Mouse (Mus musculus) midbrain, embryonic 12.5 days (tissue): Measurements from ENCODE around the gene Sox5. TPM values are rescaled to one million over a fixed set of nuclear protein-coding genes. Genes with fewer than 3 reads are reported as not detected.

Source experiments
- ATAC-seq: fragments of 200-750 bp; cut with Nextera tagmentation; 2 replicates; pipeline ENCODE4 v1.8.0; 2017; ENCODE audit warnings: low read depth, moderate TSS enrichment, moderate library complexity; ENCODE audit not compliant: low FRiP score
- H3K27ac ChIP-seq: fragments of 300-500 bp; sonication (generic); replicated peaks from 2 replicates; pipeline ENCODE4 v1.5.1; 2016; ENCODE audit warnings: mild to moderate bottlenecking
- H3K27me3 ChIP-seq: fragments of 300-500 bp; sonication (generic); 2 replicates; pipeline ENCODE4 v1.6.1; 2016; ENCODE audit warnings: mild to moderate bottlenecking
- H3K36me3 ChIP-seq: fragments of 300-500 bp; sonication (generic); 2 replicates; pipeline ENCODE4 v1.6.1; 2016
- H3K4me1 ChIP-seq: fragments of 300-500 bp; sonication (generic); 2 replicates; pipeline ENCODE4 v1.6.1; 2016
- H3K4me2 ChIP-seq: fragments of 300-500 bp; sonication (generic); replicated peaks from 2 replicates; pipeline ENCODE4 v1.6.1; 2016; ENCODE audit warnings: mild to moderate bottlenecking, moderate library complexity
- H3K4me3 ChIP-seq: fragments of 300-500 bp; sonication (generic); 2 replicates; pipeline ENCODE4 v1.5.1; 2016; ENCODE audit warnings: mild to moderate bottlenecking
- H3K9ac ChIP-seq: fragments of 300-500 bp; sonication (generic); replicated peaks from 2 replicates; pipeline ENCODE4 v1.6.1; 2016; ENCODE audit warnings: mild to moderate bottlenecking, moderate library complexity
- H3K9me3 ChIP-seq: fragments of 300-500 bp; sonication (generic); 2 replicates; pipeline ENCODE4 v1.6.1; 2016; ENCODE audit warnings: mild to moderate bottlenecking
- WGBS: fragments of 180-500 bp; shearing (Covaris S2); methylation state at CpG from one replicate; pipeline ENCODE4 v1.1.7; 2016; 5-methylcytosine and 5-hydroxymethylcytosine counted together
- polyA plus RNA-seq: library from polyadenylated mRNA; unstranded; fragments of >200 nt; fragmentation: Nextera tagmentation; extraction: Ambion mirVana; gene quantifications from 2 replicates; pipeline ENCODE4 v1.2.1, GENCODE M21; 2016

Gene Sox5
- polyA plus RNA-seq, 1 experiment from 2014 or later, result 46.8 TPM

DNA sequence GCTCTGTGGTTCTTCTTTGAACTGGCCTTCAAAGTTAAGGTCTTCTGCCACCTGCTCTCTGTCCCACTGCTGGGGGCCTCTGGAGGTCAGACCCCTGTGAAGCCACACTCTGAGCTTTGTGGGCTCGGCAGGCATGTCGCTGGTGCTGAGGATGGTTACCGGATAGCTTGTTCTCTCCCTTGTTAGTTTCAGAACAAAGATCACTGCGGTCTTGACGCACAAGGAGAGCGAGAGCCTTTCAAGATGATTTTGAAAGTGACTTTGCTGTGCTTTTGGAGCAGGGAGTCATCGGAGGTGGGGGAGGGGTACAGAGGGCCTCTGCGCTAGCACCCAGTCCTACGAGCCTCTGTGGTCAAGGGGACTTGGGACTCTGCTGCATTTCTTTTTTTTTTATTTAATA is 240.5 kb downstream of the Sox5 start:
- Histone ChIP-seq H3K9ac (no peak overlapping the region), H3K4me2 (no peak overlapping the region), H3K36me3 (no peaks in the 10 kb centered on the region), H3K9me3 (no peaks in the 10 kb centered on the region), H3K4me1 (no peaks in the 10 kb centered on the region), H3K4me3 (no peak overlapping the region), H3K27ac (no peak overlapping the region), H3K27me3 (no peaks in the 10 kb centered on the region)
- 84% methylated on average over 9 of the region's 9 CpGs for WGBS
- ATAC-seq, result no peak

DNA sequence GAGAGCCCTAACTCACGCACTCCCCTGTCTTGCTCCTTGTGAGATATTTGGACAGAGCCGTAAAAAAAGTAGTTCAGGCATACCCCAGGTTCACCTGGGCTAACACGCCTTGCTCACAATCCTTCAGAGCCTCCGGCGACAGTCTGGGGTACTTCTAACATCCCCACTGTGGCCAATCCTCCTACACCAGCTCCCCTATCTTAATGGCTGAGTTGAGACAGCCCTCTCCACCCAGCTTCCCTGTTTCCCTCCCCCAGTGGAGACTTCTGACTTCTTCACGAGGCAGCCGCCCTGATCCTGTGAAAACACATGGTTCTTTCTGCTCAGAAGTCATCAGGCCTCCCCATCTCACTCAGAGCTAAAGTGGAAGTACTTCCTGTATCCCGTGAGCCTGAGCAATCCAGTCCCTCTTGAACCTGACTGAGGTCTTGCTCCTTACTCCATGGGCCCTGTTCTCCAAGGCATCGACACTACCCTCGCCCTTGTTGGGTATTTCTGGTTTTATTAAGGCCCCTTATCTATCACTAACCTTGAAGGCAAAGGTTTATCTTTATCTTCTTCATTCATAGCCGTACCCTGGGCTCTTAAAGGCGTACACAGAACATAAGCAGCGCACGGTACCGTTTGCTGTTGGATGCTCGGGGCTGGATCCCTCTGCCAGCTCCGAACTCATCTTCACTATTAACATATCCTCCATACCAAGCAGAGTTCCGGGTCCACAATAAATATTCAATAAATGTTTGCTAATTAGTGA is 242.2 kb downstream of the Sox5 start:
- H3K4me2 ChIP-seq, result no peak overlapping the region
- H3K27me3 ChIP-seq, result no peaks in the 10 kb centered on the region
- no peak overlapping the region for H3K4me3 ChIP-seq
- no peak overlapping the region for H3K27ac ChIP-seq
- no peaks in the 10 kb centered on the region for H3K9me3 ChIP-seq
- 90% methylated on average over 18 of the region's 18 CpGs for WGBS
- no peak for ATAC-seq
- no peaks in the 10 kb centered on the region for H3K4me1 ChIP-seq
- no peaks in the 10 kb centered on the region for H3K36me3 ChIP-seq
- H3K9ac ChIP-seq, result no peak overlapping the region

GRCm38 (mm10) chr6:144523479-144523878 is 258.3 kb downstream of the Sox5 start:
- WGBS, result 67% methylated on average over 11 of the region's 11 CpGs

DNA sequence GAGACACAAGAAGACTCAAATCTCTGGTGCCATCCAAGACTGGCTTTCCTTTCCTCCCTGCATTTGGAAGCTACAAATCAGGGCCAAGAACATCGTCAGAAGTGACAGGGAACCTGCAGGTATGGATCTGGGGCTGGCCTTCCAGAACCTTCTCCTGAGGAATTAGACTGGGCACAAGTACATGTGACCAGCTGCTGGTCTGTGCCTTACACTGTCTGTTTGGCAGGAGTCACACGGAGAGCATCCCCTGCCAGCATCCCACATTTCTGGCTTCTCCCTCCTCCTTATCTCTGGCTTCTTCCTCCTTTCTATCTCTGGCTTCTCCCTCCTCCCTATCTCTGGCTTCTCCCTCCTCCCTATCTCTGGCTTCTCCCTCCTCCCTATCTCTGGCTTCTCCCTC is 263.0 kb downstream of the Sox5 start:
- no peaks in the 10 kb centered on the region for H3K27me3 ChIP-seq
- peaks cover 8% of the 10 kb centered on the region; the same call in 1 of the 2 replicates for H3K4me1 ChIP-seq
- H3K4me3 ChIP-seq, result no peak overlapping the region
- no peak overlapping the region for H3K4me2 ChIP-seq
- no peaks in the 10 kb centered on the region for H3K36me3 ChIP-seq
- WGBS, result 87% methylated on average over 2 of the region's 2 CpGs
- H3K27ac ChIP-seq, result no peak overlapping the region
- no peak overlapping the region for H3K9ac ChIP-seq
- no peak for ATAC-seq
- H3K9me3 ChIP-seq, result no peaks in the 10 kb centered on the region

More at GRCm38 (mm10) chr6:144523479-144523878, 258.3 kb downstream of the Sox5 start:
- no peak overlapping the region; the same call in 1 of the 2 replicates for H3K4me2 ChIP-seq
- H3K4me3 ChIP-seq, result no peak overlapping the region
- H3K9me3 ChIP-seq, result no peaks in the 10 kb centered on the region
- H3K36me3 ChIP-seq, result no peaks in the 10 kb centered on the region
- H3K9ac ChIP-seq, result no peak overlapping the region
- no peak overlapping the region for H3K27ac ChIP-seq
- H3K27me3 ChIP-seq, result no peaks in the 10 kb centered on the region
- peak; percentile 54; the same call in 1 of the 2 replicates for ATAC-seq
- 0 out of 2 replicates have a peak, but pooled peaks cover 5% of the 10 kb centered on the region for H3K4me1 ChIP-seq

DNA sequence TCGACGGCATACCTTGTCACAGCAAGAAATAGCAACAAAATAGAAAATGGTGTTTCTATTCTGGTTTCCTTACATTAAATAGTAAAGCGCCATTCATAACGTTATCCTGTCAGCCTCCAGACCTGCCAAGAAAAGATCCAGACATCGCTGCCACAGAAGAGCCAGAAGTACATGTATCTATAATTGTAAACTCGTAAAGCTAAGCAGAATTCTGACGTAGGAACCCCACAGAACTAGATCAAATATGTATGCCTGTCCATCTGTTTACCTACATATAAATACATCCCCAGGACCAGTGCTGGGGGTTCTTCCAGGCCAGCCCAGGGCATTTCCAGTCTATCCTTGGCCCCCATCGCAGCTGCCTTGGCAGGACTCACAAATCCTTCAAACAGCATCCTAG is 265.9 kb downstream of the Sox5 start:
- Histone ChIP-seq H3K9ac (no peak overlapping the region), H3K9me3 (no peaks in the 10 kb centered on the region), H3K4me1 (peaks cover 6% of the 10 kb centered on the region; the same call in 1 of the 2 replicates), H3K4me3 (no peak overlapping the region), H3K27ac (no peak overlapping the region), H3K36me3 (no peaks in the 10 kb centered on the region), H3K4me2 (no peak overlapping the region), H3K27me3 (no peaks in the 10 kb centered on the region)
- 94% methylated on average over 8 of the region's 8 CpGs for WGBS
- ATAC-seq, result no peak

- ATAC-seq, result no peak
- Histone ChIP-seq H3K4me2 (no peak overlapping the region), H3K27ac (no peak overlapping the region), H3K4me1 (peaks cover 6% of the 10 kb centered on the region; the same call in 1 of the 2 replicates), H3K9me3 (no peaks in the 10 kb centered on the region), H3K27me3 (no peaks in the 10 kb centered on the region), H3K4me3 (no peak overlapping the region), H3K36me3 (no peaks in the 10 kb centered on the region), H3K9ac (no peak overlapping the region)
- WGBS, result 74% methylated on average over 8 of the region's 8 CpGs
Observed at GRCm38 (mm10) chr6:144513761-144514160, 268.0 kb downstream of the Sox5 start.

DNA sequence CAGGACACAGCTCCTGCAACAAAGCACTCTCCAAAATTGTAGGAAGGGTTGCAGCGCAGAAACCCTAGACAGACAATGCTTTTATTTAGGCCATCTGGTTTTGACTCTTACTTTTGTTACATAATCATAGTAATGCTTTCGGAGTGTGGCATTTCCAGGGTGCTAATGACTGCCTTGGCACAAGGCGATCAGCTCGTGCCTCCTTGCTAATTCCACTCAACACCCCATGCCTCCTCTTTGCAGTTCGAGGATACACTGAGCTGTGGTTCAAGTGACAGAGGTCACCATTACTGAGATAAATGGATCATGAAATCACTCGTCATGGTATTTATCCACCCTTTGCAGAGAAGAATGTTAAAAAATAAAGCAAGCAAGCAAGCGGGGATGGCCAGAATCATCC is 269.9 kb downstream of the Sox5 start:
- Histone ChIP-seq H3K27ac (no peak overlapping the region), H3K4me2 (no peak overlapping the region), H3K4me3 (no peak overlapping the region), H3K9me3 (no peaks in the 10 kb centered on the region), H3K9ac (no peak overlapping the region), H3K27me3 (no peaks in the 10 kb centered on the region), H3K4me1 (peaks cover 6% of the 10 kb centered on the region; the same call in 1 of the 2 replicates), H3K36me3 (no peaks in the 10 kb centered on the region)
- no peak for ATAC-seq
- 69% methylated on average over 7 of the region's 7 CpGs for WGBS

DNA sequence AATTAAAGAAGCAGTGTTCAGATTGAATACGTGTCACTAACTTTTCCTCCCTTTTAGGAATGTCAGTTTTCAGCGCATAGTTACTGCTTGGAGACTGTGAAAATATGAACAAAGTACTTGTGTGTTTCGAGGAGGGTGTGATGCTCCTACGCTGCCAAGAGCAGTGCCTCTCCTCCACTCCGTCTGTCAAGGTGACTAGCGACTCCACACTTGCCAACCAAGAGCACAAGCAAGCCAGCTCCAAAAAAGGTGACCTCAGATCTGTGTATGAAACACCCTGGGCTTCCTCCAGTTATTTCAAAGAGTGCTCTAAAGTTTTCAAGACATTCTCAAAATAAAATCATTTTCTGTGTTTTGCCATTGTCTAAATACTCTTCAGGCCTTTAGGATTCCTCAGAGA is 271.6 kb downstream of the Sox5 start:
- no peak overlapping the region for H3K4me3 ChIP-seq
- no peak overlapping the region for H3K9ac ChIP-seq
- H3K4me1 ChIP-seq, result peaks cover 6% of the 10 kb centered on the region; the same call in 1 of the 2 replicates
- H3K36me3 ChIP-seq, result no peaks in the 10 kb centered on the region
- WGBS, result 91% methylated on average over 6 of the region's 6 CpGs
- H3K27ac ChIP-seq, result no peak overlapping the region
- ATAC-seq, result no peak
- H3K27me3 ChIP-seq, result no peaks in the 10 kb centered on the region
- H3K9me3 ChIP-seq, result no peaks in the 10 kb centered on the region
- H3K4me2 ChIP-seq, result no peak overlapping the region

GRCm38 (mm10) chr6:144504197-144504551 is 277.6 kb downstream of the Sox5 start:
- Histone ChIP-seq H3K4me2 (no peak overlapping the region), H3K4me1 (peaks cover 10% of the 10 kb centered on the region), H3K36me3 (no peaks in the 10 kb centered on the region), H3K4me3 (no peak overlapping the region), H3K27ac (peak overlapping the region; percentile 39), H3K9ac (no peak overlapping the region), H3K9me3 (no peaks in the 10 kb centered on the region), H3K27me3 (no peaks in the 10 kb centered on the region)
- 68% methylated on average over 5 of the region's 5 CpGs for WGBS
- ATAC-seq, result no peak

DNA sequence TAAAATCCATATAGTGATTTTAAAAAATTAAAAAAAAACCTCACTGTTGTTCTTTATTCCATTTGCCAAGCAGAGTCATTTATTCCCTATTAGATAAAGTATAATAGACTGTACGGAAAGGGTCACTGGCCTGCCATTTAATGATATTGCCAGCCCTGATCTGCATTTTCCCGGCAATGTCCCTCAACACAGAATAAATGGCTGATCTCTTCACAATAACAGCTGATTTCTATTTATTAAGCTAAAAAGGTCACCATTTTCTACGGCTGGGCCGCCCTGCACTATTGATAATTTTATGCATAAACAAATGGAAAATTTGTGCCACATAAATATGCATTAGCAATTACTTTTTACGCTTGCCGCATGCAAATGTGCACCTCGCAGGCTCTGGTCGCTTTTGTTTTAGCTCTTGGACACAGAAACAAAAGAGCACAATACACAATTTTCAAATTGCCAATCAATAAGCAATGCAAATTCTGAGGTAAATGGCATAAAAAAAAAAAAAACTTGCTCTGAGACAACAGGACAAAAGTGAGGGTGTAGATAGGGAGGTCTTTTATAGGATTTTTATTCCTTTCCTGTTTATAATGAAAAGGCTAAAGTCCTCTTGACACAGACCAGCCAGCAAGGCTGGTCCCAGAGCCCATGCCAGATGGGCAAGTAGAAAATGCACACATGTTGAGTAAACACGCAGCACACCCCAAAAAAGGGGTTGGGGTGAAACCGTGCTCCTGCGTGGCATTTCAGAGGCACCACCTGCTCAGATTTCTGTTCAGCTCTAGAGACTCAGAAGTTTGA is 278.2 kb downstream of the Sox5 start:
- Histone ChIP-seq H3K4me2 (no peak overlapping the region), H3K27ac (peak overlapping the region; percentile 39), H3K9me3 (no peaks in the 10 kb centered on the region), H3K27me3 (no peaks in the 10 kb centered on the region), H3K36me3 (no peaks in the 10 kb centered on the region), H3K4me1 (peaks cover 10% of the 10 kb centered on the region), H3K9ac (no peak overlapping the region), H3K4me3 (no peak overlapping the region)
- ATAC-seq, result no peak
- 68% methylated on average over 11 of the region's 11 CpGs for WGBS

DNA sequence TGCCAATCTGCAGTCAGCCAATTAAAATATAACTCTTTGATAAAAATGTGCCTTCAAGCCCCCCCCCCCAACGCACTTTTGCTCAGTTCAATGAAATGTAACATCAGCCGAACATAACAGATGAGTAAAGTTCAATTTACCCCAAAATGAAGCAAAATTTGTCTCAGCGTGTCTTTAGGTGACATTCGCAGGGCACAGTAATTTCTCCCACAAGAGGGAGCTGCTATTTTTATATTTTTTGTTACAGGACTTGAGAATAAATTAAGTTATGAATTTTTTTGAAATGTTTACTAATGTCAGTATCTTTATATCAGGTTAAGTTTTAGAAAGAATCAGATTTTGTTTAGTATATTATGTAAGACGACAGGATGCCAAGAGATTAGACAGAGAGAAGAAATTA is 280.3 kb downstream of the Sox5 start:
- Histone ChIP-seq H3K4me1 (peaks cover 10% of the 10 kb centered on the region), H3K9ac (no peak overlapping the region), H3K4me2 (no peak overlapping the region), H3K36me3 (no peaks in the 10 kb centered on the region), H3K9me3 (0 out of 2 replicates have a peak, but pooled peaks cover 2% of the 10 kb centered on the region), H3K4me3 (no peak overlapping the region), H3K27me3 (no peaks in the 10 kb centered on the region), H3K27ac (no peak overlapping the region)
- no peak for ATAC-seq
- 93% methylated on average over 5 of the region's 5 CpGs for whole genome bisulfite sequencing

DNA sequence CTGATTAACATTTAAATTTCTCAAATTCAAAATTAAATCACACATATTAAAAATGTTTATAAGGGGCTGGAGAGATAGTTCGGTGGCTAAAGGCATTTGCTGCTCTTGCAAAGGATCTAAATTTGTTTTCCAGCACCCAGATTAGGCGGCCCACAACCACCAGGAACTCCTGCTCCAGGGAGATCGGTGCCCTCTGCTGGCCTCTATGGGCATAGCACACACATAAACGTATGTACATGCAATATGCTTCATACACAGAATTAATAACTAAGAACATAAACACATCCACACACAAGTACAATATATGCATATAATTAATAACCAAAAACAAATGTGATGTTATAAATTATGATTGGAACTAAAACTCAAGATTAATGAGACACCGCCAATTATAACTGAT is 283.6 kb downstream of the Sox5 start:
- 93% methylated on average over 5 of the region's 5 CpGs for WGBS
- Histone ChIP-seq H3K4me2 (no peak overlapping the region), H3K36me3 (no peaks in the 10 kb centered on the region), H3K27me3 (no peaks in the 10 kb centered on the region), H3K9me3 (0 out of 2 replicates have a peak, but pooled peaks cover 2% of the 10 kb centered on the region), H3K4me1 (no peaks in the 10 kb centered on the region; the same call in 1 of the 2 replicates), H3K27ac (no peak overlapping the region), H3K9ac (no peak overlapping the region), H3K4me3 (no peak overlapping the region)
- no peak for ATAC-seq
